Mouse (Mus musculus) thymus, postnatal 0 days (tissue): Measurements from ENCODE around the gene Ing3. TPM values are rescaled to one million over a fixed set of nuclear protein-coding genes. Genes with fewer than 3 reads are reported as not detected.

Source experiments
- DNase-seq: peaks from one replicate; pipeline ENCODE4 v3.0.0-alpha.2; 2015; ENCODE audit warnings: low spot score
- polyA plus RNA-seq: library from polyadenylated mRNA; unstranded; fragments of >200 nt; fragmentation: Nextera tagmentation; extraction: Ambion mirVana; gene quantifications from 2 replicates; pipeline ENCODE4 v1.2.1, GENCODE M21; 2015

The Ing3 gene
- 76.4 and 81.0 TPM in 2 replicates for polyA plus RNA-seq

GRCm38 (mm10) chr6:21949226-21949731 is at the start of gene Ing3:
TSS of gene Ing3 (plus strand) at chr6:21949571.
- peak; percentile 99 for DNase-seq

DNA sequence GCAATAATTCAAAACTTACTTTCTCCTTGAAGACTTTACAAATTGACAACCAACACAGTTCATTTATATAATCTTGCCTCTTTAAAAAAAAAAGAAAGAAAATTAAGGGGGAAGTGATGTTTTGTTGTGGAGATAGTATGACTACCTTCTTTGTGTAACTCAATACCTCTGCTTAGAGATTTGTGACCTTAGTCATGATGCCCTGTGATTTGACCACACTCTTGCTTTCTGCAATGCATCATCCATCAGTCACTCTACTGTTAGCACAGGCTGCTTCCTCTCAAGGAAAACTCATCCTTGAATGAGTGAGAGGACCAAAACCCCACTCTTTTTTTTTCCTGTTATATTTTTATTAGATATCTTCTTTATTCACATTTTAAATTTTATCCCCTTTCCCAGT is 39.7 kb upstream of the Ing3 start:
- no peak for DNase-seq

DNA sequence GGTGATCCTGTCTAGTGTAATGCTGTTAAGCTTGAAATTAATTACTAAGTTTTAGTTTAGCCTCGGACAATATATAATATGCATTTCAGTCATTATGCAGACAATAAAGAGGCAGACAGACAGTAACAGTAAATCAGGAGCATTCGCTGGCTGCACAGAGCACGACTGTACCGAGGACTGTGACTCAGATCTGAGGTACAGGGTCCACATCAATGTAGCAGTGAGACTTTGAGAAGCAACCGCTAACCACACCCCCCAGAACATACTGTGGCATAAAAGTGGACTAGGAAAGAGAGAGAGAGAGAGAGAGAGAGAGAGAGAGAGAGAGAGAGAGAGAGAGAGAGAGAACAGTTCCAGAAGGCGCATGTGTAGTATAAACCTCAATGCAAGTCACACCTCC is 38.6 kb upstream of the Ing3 start:
- no peak for DNase-seq

GRCm38 (mm10) chr6:21916591-21916990 is 32.8 kb upstream of the Ing3 start:
- DNase-seq, result no peak

DNA sequence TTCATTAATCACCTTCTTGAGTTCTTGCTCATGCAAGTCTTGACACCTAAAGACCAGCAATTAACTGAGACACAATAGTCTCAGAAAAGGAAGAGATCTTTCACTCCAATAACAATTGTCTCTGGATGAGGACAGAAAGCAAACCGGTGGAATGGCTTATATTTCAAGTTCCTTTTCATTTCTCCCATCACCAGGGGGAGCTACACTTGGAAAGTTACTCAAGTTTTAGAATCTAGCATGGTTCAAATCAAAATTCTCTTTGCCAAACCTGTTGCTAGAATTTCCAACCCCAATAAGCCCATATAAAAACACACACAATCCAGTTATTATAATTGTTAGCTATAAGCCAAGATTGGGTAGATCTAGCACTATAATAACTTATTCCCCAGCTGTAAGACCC is 25.2 kb upstream of the Ing3 start:
- DNase-seq, result no peak

DNA sequence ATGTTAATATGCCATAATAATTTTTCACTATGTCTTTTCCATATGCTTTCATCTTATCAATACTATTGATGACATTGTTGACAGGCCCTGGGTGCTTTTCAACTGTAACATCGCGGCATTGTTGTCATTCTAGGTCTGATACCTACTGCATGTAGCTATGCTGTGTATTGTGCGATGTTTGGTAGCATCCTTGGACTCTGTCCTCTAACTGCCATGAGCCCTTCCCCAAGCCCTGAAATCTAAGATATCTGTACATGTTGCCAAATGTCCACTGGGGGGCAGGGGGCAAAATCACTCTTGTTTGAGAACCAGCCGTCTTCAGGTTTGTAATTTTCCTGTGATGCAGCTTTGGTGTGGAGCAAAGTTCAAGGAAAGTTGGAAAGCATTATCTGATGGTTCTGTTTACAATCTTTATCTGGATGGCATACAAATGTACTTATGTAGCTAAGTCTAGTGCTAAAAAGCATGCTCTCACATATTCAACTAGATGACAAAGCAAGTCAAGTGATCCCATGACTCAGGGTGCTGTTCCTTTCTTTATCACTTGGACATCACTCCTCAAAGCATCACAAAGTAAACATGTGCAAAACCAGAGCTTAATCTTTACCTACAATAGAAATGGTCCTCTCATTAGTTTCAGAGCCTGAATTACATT is 11.3 kb upstream of the Ing3 start:
- DNase-seq, result no peak

- DNase-seq, result peak; percentile 97
Observed at GRCm38 (mm10) chr6:21949771-21950448, 539 bp downstream of the Ing3 start.

GRCm38 (mm10) chr6:21950676-21951075 is 1.3 kb downstream of the Ing3 start:
- no peak for DNase-seq

- no peak for DNase-seq
Observed at GRCm38 (mm10) chr6:21955468-21955867, 6.1 kb downstream of the Ing3 start.

DNA sequence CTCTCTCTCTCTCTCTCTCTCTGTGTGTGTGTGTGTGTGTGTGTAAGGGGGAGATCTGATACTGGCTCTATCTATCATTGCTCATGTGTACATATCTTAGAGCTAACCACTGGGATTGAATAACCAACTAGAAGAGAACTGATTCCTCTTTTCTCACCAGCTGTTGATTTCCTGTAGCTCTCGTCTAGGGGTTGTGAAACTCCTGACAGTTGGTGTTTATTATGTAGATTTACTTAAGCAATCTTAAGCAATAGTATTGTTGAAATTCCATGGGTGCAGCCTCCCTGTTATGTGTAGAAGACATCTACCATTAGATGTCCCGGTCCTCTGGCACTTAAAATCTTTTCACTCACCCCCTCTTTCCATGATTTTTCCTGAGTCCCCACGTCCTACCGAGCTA is 9.6 kb downstream of the Ing3 start:
- DNase-seq, result no peak

- DNase-seq, result no peak
Observed at GRCm38 (mm10) chr6:21959909-21960308, 10.5 kb downstream of the Ing3 start.

- DNase-seq, result no peak
Observed at GRCm38 (mm10) chr6:21977532-21977931, 28.2 kb downstream of the Ing3 start.

- DNase-seq, result no peak
Observed at GRCm38 (mm10) chr6:21981114-21981513, 31.7 kb downstream of the Ing3 start.

GRCm38 (mm10) chr6:21984990-21985731 is 35.8 kb downstream of the Ing3 start:
- peak; percentile 64 for DNase-seq

GRCm38 (mm10) chr6:21985732-21986540 is 36.6 kb downstream of the Ing3 start, which contains the start of gene Cped1:
TSS of gene Cped1 (plus strand) at chr6:21985916.
- DNase-seq, result no peak

GRCm38 (mm10) chr6:21986660-21987331 is 37.4 kb downstream of the Ing3 start:
- DNase-seq, result no peak

DNA sequence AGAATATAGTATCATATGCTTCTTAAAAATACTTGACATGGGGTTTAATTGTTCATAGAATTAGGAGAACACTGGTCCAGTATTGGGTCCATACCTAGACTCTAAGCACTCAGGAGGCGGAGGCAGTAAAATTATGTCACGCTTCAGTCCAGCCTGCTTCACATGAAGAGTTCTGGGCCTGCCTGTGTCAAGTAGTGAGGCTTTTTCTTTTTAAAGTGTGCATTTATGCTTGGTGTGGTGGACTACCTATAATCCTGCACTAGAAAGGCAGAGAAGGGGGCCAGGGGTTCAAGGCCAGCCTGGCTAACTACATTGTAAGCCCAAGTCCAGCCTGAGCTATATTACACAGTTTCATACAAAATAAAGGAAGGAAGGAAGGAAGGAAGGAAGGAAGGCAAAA is 38.2 kb downstream of the Ing3 start:
- no peak for DNase-seq

- DNase-seq, result no peak
Observed at GRCm38 (mm10) chr6:21988296-21988695, 38.9 kb downstream of the Ing3 start.

DNA sequence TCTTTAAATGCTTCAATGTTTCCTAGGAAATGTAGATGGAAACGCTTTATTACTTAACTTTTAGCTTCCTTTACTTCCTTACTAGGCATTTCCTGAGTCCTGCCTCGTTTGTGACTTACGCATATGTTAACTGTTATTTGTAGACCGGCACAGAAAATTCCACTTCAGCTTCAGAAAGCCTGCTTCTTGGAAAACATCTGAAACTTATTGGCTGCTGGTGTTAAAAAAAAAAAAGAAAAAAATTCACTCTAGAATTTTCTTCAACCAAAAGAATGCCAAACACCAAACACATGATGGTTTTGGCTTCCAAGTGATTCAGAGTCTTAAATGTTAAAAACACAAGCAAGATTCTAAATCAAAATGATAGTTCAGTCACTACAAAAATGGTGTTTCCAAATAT is 39.7 kb downstream of the Ing3 start:
- no peak for DNase-seq
